ENCODE assay signal across 19 mouse cellular contexts in the genomic region with DNA sequence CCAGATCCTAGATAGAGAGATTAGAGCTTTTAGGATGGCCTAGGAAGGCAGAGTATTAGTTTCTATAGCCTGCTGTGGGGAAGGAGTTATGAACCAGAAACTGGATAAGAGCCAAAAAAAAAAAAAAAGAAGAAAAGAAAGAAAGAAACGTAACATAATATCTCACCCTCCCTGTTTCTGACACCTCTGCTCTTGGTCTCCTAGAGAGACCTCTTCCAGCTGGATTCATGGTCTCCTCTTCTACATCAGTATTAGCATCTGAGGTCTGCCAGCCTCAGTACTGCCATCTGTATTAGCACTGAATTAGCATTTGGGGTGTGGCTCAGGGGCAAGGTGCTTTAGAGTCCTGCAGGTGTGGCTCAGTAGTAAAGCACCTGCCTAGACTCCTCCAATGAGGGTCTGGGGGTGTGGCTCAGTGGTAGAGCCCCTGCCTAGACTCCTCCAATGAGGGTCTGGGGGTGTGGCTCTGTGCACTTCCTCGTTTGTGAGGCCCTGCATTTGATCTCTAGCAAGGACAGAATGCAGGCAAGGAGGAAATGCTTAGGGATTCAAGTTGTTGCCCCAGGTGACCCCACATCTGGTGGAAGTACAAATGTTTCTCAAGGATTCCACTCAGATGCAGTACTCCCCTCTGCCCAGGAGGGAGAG. TPM values are rescaled to one million over a fixed set of nuclear protein-coding genes. Genes with fewer than 3 reads are reported as not detected.
DNase-seq lines count a peak whose midpoint lies in the region; ATAC-seq and TF ChIP-seq lines count a peak whose summit lies in the region.
"Had no signal": no experiment of that assay in that cellular context is flagged by ENCODE, and none has a peak within 500 bp of the region (broad histone marks: within the 10 kb centered on the region; RNA-seq: fewer than 3 reads in every experiment).

No protein-coding gene starts in this region.

- ATAC-seq in intestine, postnatal 0 days: peak; percentile 92

- no peak overlapping the region for H3K9ac ChIP-seq in intestine, postnatal 0 days (ENCODE audit: low read depth, low read length)
- H3K9ac ChIP-seq: embryonic facial prominence, embryonic 12.5 days; heart, embryonic 12.5 days; neural tube, embryonic 15.5 days had no signal

- H3K9me3 ChIP-seq in intestine, postnatal 0 days (ENCODE audit: control insufficient read depth): no peaks in the 10 kb centered on the region
- H3K9me3 ChIP-seq: embryonic facial prominence, embryonic 12.5 days; forebrain, embryonic 10.5 days; heart, embryonic 12.5 days; neural tube, embryonic 15.5 days had no signal

- no peaks in the 10 kb centered on the region for H3K36me3 ChIP-seq in kidney, adult 2 months (ENCODE audit: control insufficient read depth, insufficient read depth, low read length)
- H3K36me3 ChIP-seq in intestine, postnatal 0 days (ENCODE audit: control insufficient read depth, insufficient read depth): peaks cover 62% of the 10 kb centered on the region
- H3K36me3 ChIP-seq: embryonic facial prominence, embryonic 12.5 days; neural tube, embryonic 15.5 days had no signal

- H3K4me2 ChIP-seq in intestine, postnatal 0 days (replicated peaks; ENCODE audit: low read depth): no peak overlapping the region
- H3K4me2 ChIP-seq: embryonic facial prominence, embryonic 12.5 days; heart, embryonic 12.5 days; neural tube, embryonic 15.5 days had no signal

- H3K4me3 ChIP-seq in kidney, adult 2 months (ENCODE audit: insufficient read depth, low read depth, low read length): no peak overlapping the region
- H3K4me3 ChIP-seq in intestine, postnatal 0 days (ENCODE audit: low read depth, low read length): no peak overlapping the region
- H3K4me3 ChIP-seq: embryonic facial prominence, embryonic 12.5 days; forebrain, embryonic 10.5 days; heart, embryonic 12.5 days; neural tube, embryonic 15.5 days had no signal

- H3K27ac ChIP-seq in kidney, adult 2 months (ENCODE audit: insufficient read depth, low read depth, low read length): 0 out of 2 replicates have a peak overlapping the region, but pooled peaks have one; percentile 28
- 0 out of 2 replicates have a peak overlapping the region, but pooled peaks have one; percentile 7 for H3K27ac ChIP-seq in intestine, postnatal 0 days (ENCODE audit: low read depth, low read length)
- H3K27ac ChIP-seq: embryonic facial prominence, embryonic 12.5 days; forebrain, embryonic 10.5 days; neural tube, embryonic 15.5 days had no signal

- no peak for TF ChIP-seq POLR2A in kidney, adult 2 months (IDR thresholded peaks at IDR 0.05; ENCODE audit: low read depth, low read length)

- H3K27me3 ChIP-seq in kidney, adult 2 months (replicated peaks; ENCODE audit: control insufficient read depth, insufficient read depth, low read length): no peaks in the 10 kb centered on the region
- no peaks in the 10 kb centered on the region for H3K27me3 ChIP-seq in intestine, postnatal 0 days (replicated peaks; ENCODE audit: control insufficient read depth, insufficient read depth, low read length)
- H3K27me3 ChIP-seq: embryonic facial prominence, embryonic 12.5 days; heart, embryonic 12.5 days; neural tube, embryonic 15.5 days had no signal

- no peak for TF ChIP-seq CTCF in kidney, adult 2 months (conservative IDR thresholded peaks at IDR 0.05; ENCODE audit: insufficient read depth, insufficient read length, low read depth, low read length)
- TF ChIP-seq CTCF in intestine, postnatal 0 days (IDR thresholded peaks at IDR 0.05; ENCODE audit: low read depth): no peak; the same call in 1 of the 2 replicates

- WGBS in kidney, adult 2 months: 30% methylated on average over 2 of the region's 2 CpGs
- 16% methylated on average over 2 of the region's 2 CpGs for WGBS in intestine, postnatal 0 days

- peak; percentile 23 for DNase-seq in kidney, adult 2 months
- DNase-seq in kidney, postnatal 10 days: no peak
- DNase-seq in 416B (ENCODE audit: low read depth) (peak; percentile 25), R1 (ENCODE audit: low read depth, low spot score) (peak; percentile 92)
- no peak for DNase-seq in right cerebral cortex, postnatal 14 days
- DNase-seq in layer of hippocampus, postnatal 10 days (ENCODE audit: low spot score in 2 of 2): no peak
- DNase-seq in layer of hippocampus, adult 8-10 months (ENCODE audit: low spot score in 2 of 2): no peak
- DNase-seq: cerebellum, postnatal 10 days; heart, postnatal 4 days; layer of hippocampus, adult 9-11 months; liver; retina, postnatal 1 day; spleen, adult 18-20 months had no signal

- no peaks in the 10 kb centered on the region for H3K4me1 ChIP-seq in kidney, adult 2 months (ENCODE audit: control insufficient read depth, insufficient read depth, low read length)
- no peaks in the 10 kb centered on the region for H3K4me1 ChIP-seq in intestine, postnatal 0 days (replicated peaks; ENCODE audit: control insufficient read depth, insufficient read depth, low read length)
- H3K4me1 ChIP-seq: embryonic facial prominence, embryonic 12.5 days; neural tube, embryonic 15.5 days had no signal

RNA-seq across cellular contexts. Expression of a gene that starts 13.8 kb away (rescaled TPM):
- 4.3 and 4.8 TPM in 2 replicates for polyA plus RNA-seq in kidney, adult 2 months (2012; rRNA removed)
- 9.3 and 10.3 TPM in 2 replicates for polyA plus RNA-seq in intestine, postnatal 0 days (2015; fragmentation: Nextera tagmentation; extraction: Ambion mirVana)
- total RNA-seq in layer of hippocampus, postnatal 10 days (2021): 1 to 10 TPM; 7.4 to 8.5 TPM
- total RNA-seq in layer of hippocampus, adult 8-10 months (2022): 1 to 10 TPM; 4.0 to 5.9 (median 5.6) TPM

RNA-seq across cellular contexts. Expression of a gene that starts 14.0 kb away (rescaled TPM):
- 24.4 and 29.5 TPM in 2 replicates for polyA plus RNA-seq in kidney, adult 2 months (2012; rRNA removed)
- polyA plus RNA-seq in intestine, postnatal 0 days (2015; fragmentation: Nextera tagmentation; extraction: Ambion mirVana): 9.7 and 10.1 TPM in 2 replicates
- 10 to 100 TPM; 24.5 to 25.7 TPM for total RNA-seq in layer of hippocampus, postnatal 10 days (2021)
- 10 to 100 TPM; 14.4 to 31.0 (median 19.2) TPM for total RNA-seq in layer of hippocampus, adult 8-10 months (2022)

RNA-seq across cellular contexts. Expression of a gene that starts 48.9 kb away (rescaled TPM):
- 7.5 and 8.7 TPM in 2 replicates for polyA plus RNA-seq in kidney, adult 2 months (2012; rRNA removed)
- polyA plus RNA-seq in intestine, postnatal 0 days (2015; fragmentation: Nextera tagmentation; extraction: Ambion mirVana): 63.3 and 75.0 TPM in 2 replicates
- 1 to 10 TPM; 2.1 to 2.4 TPM for total RNA-seq in layer of hippocampus, postnatal 10 days (2021)
- 1 to 10 TPM; 6.2 to 7.6 (median 7.3) TPM for total RNA-seq in layer of hippocampus, adult 8-10 months (2022)
- total RNA-seq: megakaryocyte-erythroid progenitor cell, adult 5-6 weeks had no signal

Comparison
In these comparisons a context has a peak if more than half of its experiments do, and no peak if none do; other contexts are left out.
1. DNase-seq: peak in kidney, adult 2 months (single experiment), 416B (single experiment) and R1 (single experiment); none in kidney, postnatal 10 days (single experiment), right cerebral cortex, postnatal 14 days (single experiment), layer of hippocampus, postnatal 10 days (0 of 2) and layer of hippocampus, adult 8-10 months (0 of 2).